Comparison of ENCODE assay signal across 23 mouse cellular contexts in the genomic region with DNA sequence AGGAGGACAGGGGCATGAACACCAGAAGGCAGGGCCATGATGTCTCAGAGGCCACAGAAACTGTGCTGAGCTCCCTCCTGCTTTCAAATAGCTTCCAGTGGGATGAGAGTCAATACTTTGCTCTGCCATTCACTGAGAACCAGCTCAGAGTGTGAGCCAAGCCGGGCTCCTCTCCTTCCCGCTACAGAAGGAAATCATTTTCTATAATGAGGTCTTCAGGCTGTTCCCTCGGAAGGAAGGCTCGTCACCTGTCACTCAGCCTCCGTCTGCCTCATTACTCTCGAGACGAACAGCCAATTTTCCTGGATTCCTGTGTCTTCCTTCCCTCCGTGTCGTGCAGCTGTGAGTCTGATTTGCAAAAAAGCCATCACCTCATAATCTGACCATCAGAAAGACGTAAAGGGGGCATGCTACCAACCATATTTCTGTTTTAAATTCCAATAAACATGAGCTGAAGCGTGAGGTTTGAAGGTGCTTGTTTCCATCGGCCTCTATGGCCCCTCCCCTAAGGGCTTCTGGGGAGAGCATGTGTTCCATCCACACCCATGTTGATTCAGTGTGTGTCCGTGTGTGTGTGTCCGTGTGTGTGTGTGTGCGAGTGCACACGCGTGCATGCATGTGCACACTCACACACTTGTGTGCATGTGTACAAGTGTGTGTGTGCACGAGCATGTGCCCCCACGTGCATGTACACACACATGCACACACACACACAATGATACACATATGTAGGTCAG. TPM values are rescaled to one million over a fixed set of nuclear protein-coding genes. Genes with fewer than 3 reads are reported as not detected.
DNase-seq lines count a peak whose midpoint lies in the region; ATAC-seq lines count a peak whose summit lies in the region.
"Had no signal": no experiment of that assay in that cellular context is flagged by ENCODE, and none has a peak within 500 bp of the region (broad histone marks: within the 10 kb centered on the region; RNA-seq: fewer than 3 reads in every experiment).

No protein-coding gene starts in this region.

- no peak overlapping the region for H3K27ac ChIP-seq in embryonic facial prominence, embryonic 11.5 days (replicated peaks; ENCODE audit: low read depth, low read length)
- H3K27ac ChIP-seq in embryonic facial prominence, embryonic 10.5 days (replicated peaks) = no peak overlapping the region
- H3K27ac ChIP-seq in midbrain, embryonic 12.5 days (replicated peaks) = peak overlapping the region; percentile 64
- no peak overlapping the region for H3K27ac ChIP-seq in midbrain, embryonic 10.5 days (replicated peaks)
- H3K27ac ChIP-seq in hindbrain, embryonic 14.5 days = peak overlapping the region; percentile 11; the same call in 1 of the 2 replicates
- peak overlapping the region; percentile 75 for H3K27ac ChIP-seq in midbrain, embryonic 16.5 days (ENCODE audit: low read length)
- H3K27ac ChIP-seq: embryonic facial prominence, embryonic 12.5 days; heart, embryonic 10.5 days; intestine, embryonic 15.5 days; layer of hippocampus, adult 2 months; macrophage; neural tube, embryonic 12.5 days had no signal

- no peaks in the 10 kb centered on the region for H3K9me3 ChIP-seq in embryonic facial prominence, embryonic 11.5 days (replicated peaks; ENCODE audit: control insufficient read depth, low read length)
- no peaks in the 10 kb centered on the region for H3K9me3 ChIP-seq in embryonic facial prominence, embryonic 10.5 days
- H3K9me3 ChIP-seq in midbrain, embryonic 12.5 days = no peaks in the 10 kb centered on the region
- no peaks in the 10 kb centered on the region for H3K9me3 ChIP-seq in midbrain, embryonic 10.5 days (replicated peaks)
- H3K9me3 ChIP-seq in hindbrain, embryonic 14.5 days (ENCODE audit: control insufficient read depth, low read length) = no peaks in the 10 kb centered on the region
- H3K9me3 ChIP-seq in midbrain, embryonic 16.5 days (replicated peaks; ENCODE audit: control insufficient read depth, low read length, poor library complexity, severe bottlenecking) = no peaks in the 10 kb centered on the region
- H3K9me3 ChIP-seq: embryonic facial prominence, embryonic 12.5 days; intestine, embryonic 15.5 days; neural tube, embryonic 12.5 days had no signal

- no peak overlapping the region for H3K4me3 ChIP-seq in embryonic facial prominence, embryonic 11.5 days (ENCODE audit: low read depth, low read length)
- H3K4me3 ChIP-seq in embryonic facial prominence, embryonic 10.5 days = no peak overlapping the region
- H3K4me3 ChIP-seq in midbrain, embryonic 12.5 days = no peak overlapping the region
- no peak overlapping the region for H3K4me3 ChIP-seq in midbrain, embryonic 10.5 days
- no peak overlapping the region for H3K4me3 ChIP-seq in hindbrain, embryonic 14.5 days (replicated peaks; ENCODE audit: low read length)
- no peak overlapping the region for H3K4me3 ChIP-seq in midbrain, embryonic 16.5 days (ENCODE audit: low read depth, low read length)
- H3K4me3 ChIP-seq: embryonic facial prominence, embryonic 12.5 days; heart, embryonic 10.5 days; intestine, embryonic 15.5 days; layer of hippocampus, adult 2 months; neural tube, embryonic 12.5 days had no signal

- H3K36me3 ChIP-seq in embryonic facial prominence, embryonic 11.5 days (replicated peaks; ENCODE audit: control insufficient read depth, insufficient read depth, low read depth, low read length) = no peaks in the 10 kb centered on the region
- H3K36me3 ChIP-seq in embryonic facial prominence, embryonic 10.5 days (replicated peaks) = no peaks in the 10 kb centered on the region
- H3K36me3 ChIP-seq in midbrain, embryonic 12.5 days = no peaks in the 10 kb centered on the region
- H3K36me3 ChIP-seq in midbrain, embryonic 10.5 days = no peaks in the 10 kb centered on the region
- no peaks in the 10 kb centered on the region for H3K36me3 ChIP-seq in hindbrain, embryonic 14.5 days (replicated peaks; ENCODE audit: control insufficient read depth, insufficient read depth)
- H3K36me3 ChIP-seq in midbrain, embryonic 16.5 days (ENCODE audit: control insufficient read depth, insufficient read depth, low read length) = no peaks in the 10 kb centered on the region
- H3K36me3 ChIP-seq: embryonic facial prominence, embryonic 12.5 days; heart, embryonic 10.5 days; intestine, embryonic 15.5 days; neural tube, embryonic 12.5 days had no signal

- no peak for ATAC-seq in embryonic facial prominence, embryonic 11.5 days (replicated peaks; ENCODE audit: insufficient number of reproducible peaks, low FRiP score, low TSS enrichment, low read depth)
- ATAC-seq in midbrain, embryonic 12.5 days (ENCODE audit: low FRiP score, low read depth) = no peak
- ATAC-seq in hindbrain, embryonic 14.5 days (ENCODE audit: low FRiP score) = no peak
- ATAC-seq in midbrain, embryonic 16.5 days = peak; percentile 68
- ATAC-seq: activated CD4-positive, CD25-positive, alpha-beta regulatory T cell, adult 4 months; intestine, embryonic 15.5 days; lung, postnatal 0 days had no signal

- H3K27me3 ChIP-seq in embryonic facial prominence, embryonic 11.5 days (ENCODE audit: control insufficient read depth, insufficient read depth, low read length) = no peaks in the 10 kb centered on the region
- no peaks in the 10 kb centered on the region for H3K27me3 ChIP-seq in embryonic facial prominence, embryonic 10.5 days (replicated peaks; ENCODE audit: low read depth, poor library complexity, severe bottlenecking)
- no peaks in the 10 kb centered on the region for H3K27me3 ChIP-seq in midbrain, embryonic 12.5 days
- H3K27me3 ChIP-seq in midbrain, embryonic 10.5 days (ENCODE audit: low read depth, poor library complexity, severe bottlenecking) = no peaks in the 10 kb centered on the region
- H3K27me3 ChIP-seq in hindbrain, embryonic 14.5 days (ENCODE audit: control insufficient read depth, insufficient read depth, low read length) = no peaks in the 10 kb centered on the region
- no peaks in the 10 kb centered on the region for H3K27me3 ChIP-seq in midbrain, embryonic 16.5 days (ENCODE audit: control insufficient read depth, insufficient read depth, low read depth, low read length)
- H3K27me3 ChIP-seq: intestine, embryonic 15.5 days; neural tube, embryonic 12.5 days had no signal

- H3K9ac ChIP-seq in embryonic facial prominence, embryonic 11.5 days (replicated peaks; ENCODE audit: low read length) = no peak overlapping the region
- no peak overlapping the region for H3K9ac ChIP-seq in midbrain, embryonic 12.5 days (replicated peaks)
- H3K9ac ChIP-seq in hindbrain, embryonic 14.5 days = peak overlapping the region; percentile 41; the same call in 1 of the 2 replicates
- H3K9ac ChIP-seq in midbrain, embryonic 16.5 days (ENCODE audit: low read depth, low read length) = 0 out of 2 replicates have a peak overlapping the region, but pooled peaks have one; percentile 11
- H3K9ac ChIP-seq: embryonic facial prominence, embryonic 12.5 days; intestine, embryonic 15.5 days; neural tube, embryonic 12.5 days had no signal

- no peak overlapping the region for H3K4me2 ChIP-seq in embryonic facial prominence, embryonic 11.5 days (ENCODE audit: low read depth, low read length)
- H3K4me2 ChIP-seq in midbrain, embryonic 12.5 days (replicated peaks) = no peak overlapping the region
- no peak overlapping the region; the same call in 1 of the 2 replicates for H3K4me2 ChIP-seq in hindbrain, embryonic 14.5 days (replicated peaks)
- H3K4me2 ChIP-seq in midbrain, embryonic 16.5 days (ENCODE audit: low read length) = no peak overlapping the region
- H3K4me2 ChIP-seq: embryonic facial prominence, embryonic 12.5 days; intestine, embryonic 15.5 days; neural tube, embryonic 12.5 days had no signal

- DNase-seq in embryonic facial prominence, embryonic 11.5 days (ENCODE audit: low spot score) = peak; percentile 30
- no peak for DNase-seq in embryonic facial prominence, embryonic 10.5 days (ENCODE audit: low spot score)
- no peak for DNase-seq in midbrain, embryonic 10.5 days (ENCODE audit: low spot score)
- DNase-seq in hindbrain, embryonic 14.5 days (ENCODE audit: low spot score) = no peak
- no peak for DNase-seq in heart, adult 11 months
- no peak for DNase-seq in natural killer cell, adult 2 months (ENCODE audit: low spot score in 2 of 2)
- DNase-seq: adrenal gland, adult 8-10 months; cerebellum, adult 2 months; heart, postnatal 4 days; kidney, adult 8-10 months; kidney, postnatal 14 days; thymus, postnatal 14 days had no signal

- 61% methylated on average over 19 of the region's 19 CpGs for WGBS in embryonic facial prominence, embryonic 11.5 days
- WGBS in embryonic facial prominence, embryonic 10.5 days = 67% methylated on average over 19 of the region's 19 CpGs
- 78% methylated on average over 19 of the region's 19 CpGs for WGBS in midbrain, embryonic 12.5 days
- WGBS in midbrain, embryonic 10.5 days = 87% methylated on average over 19 of the region's 19 CpGs
- WGBS in hindbrain, embryonic 14.5 days = 59% methylated on average over 19 of the region's 19 CpGs
- 64% methylated on average over 19 of the region's 19 CpGs for WGBS in midbrain, embryonic 16.5 days

- H3K4me1 ChIP-seq in embryonic facial prominence, embryonic 11.5 days (ENCODE audit: control insufficient read depth, insufficient read depth, low read length) = no peaks in the 10 kb centered on the region; the same call in 1 of the 2 replicates
- peaks cover 17% of the 10 kb centered on the region for H3K4me1 ChIP-seq in embryonic facial prominence, embryonic 10.5 days
- H3K4me1 ChIP-seq in midbrain, embryonic 12.5 days = peaks cover 12% of the 10 kb centered on the region
- H3K4me1 ChIP-seq in midbrain, embryonic 10.5 days = peaks cover 9% of the 10 kb centered on the region
- H3K4me1 ChIP-seq in hindbrain, embryonic 14.5 days (replicated peaks; ENCODE audit: control insufficient read depth, insufficient read depth, low read length) = no peaks in the 10 kb centered on the region; the same call in 1 of the 2 replicates
- peaks cover 2% of the 10 kb centered on the region; the same call in 1 of the 2 replicates for H3K4me1 ChIP-seq in midbrain, embryonic 16.5 days (ENCODE audit: control insufficient read depth, insufficient read depth, low read length)
- H3K4me1 ChIP-seq: embryonic facial prominence, embryonic 12.5 days; heart, embryonic 10.5 days; intestine, embryonic 15.5 days had no signal

RNA-seq across cellular contexts. Expression of gene Fam210b, which starts 7.0 kb away (rescaled TPM):
- polyA plus RNA-seq in embryonic facial prominence, embryonic 11.5 days (2014; fragmentation: Nextera tagmentation; extraction: Ambion mirVana) = 24.2 and 25.0 TPM in 2 replicates
- 25.8 and 27.8 TPM in 2 replicates for polyA plus RNA-seq in embryonic facial prominence, embryonic 10.5 days (2016; fragmentation: Nextera tagmentation; extraction: Ambion mirVana)
- 25.8 and 32.6 TPM in 2 replicates for polyA plus RNA-seq in midbrain, embryonic 12.5 days (2016; fragmentation: Nextera tagmentation; extraction: Ambion mirVana)
- 24.3 and 33.1 TPM in 2 replicates for polyA plus RNA-seq in midbrain, embryonic 10.5 days (2016; fragmentation: Nextera tagmentation; extraction: Ambion mirVana)
- polyA plus RNA-seq in hindbrain, embryonic 14.5 days (2014; fragmentation: Nextera tagmentation; extraction: Ambion mirVana) = 17.9 and 18.5 TPM in 2 replicates
- 21.2 and 24.0 TPM in 2 replicates for polyA plus RNA-seq in midbrain, embryonic 16.5 days (2015; fragmentation: Nextera tagmentation; extraction: Ambion mirVana)

RNA-seq across cellular contexts. Expression of gene Aurka, which starts 32.0 kb away (rescaled TPM):
- 204 and 209 TPM in 2 replicates for polyA plus RNA-seq in embryonic facial prominence, embryonic 11.5 days (2014; fragmentation: Nextera tagmentation; extraction: Ambion mirVana)
- polyA plus RNA-seq in embryonic facial prominence, embryonic 10.5 days (2016; fragmentation: Nextera tagmentation; extraction: Ambion mirVana) = 220 and 229 TPM in 2 replicates
- polyA plus RNA-seq in midbrain, embryonic 12.5 days (2016; fragmentation: Nextera tagmentation; extraction: Ambion mirVana) = 101 and 111 TPM in 2 replicates
- 196 and 221 TPM in 2 replicates for polyA plus RNA-seq in midbrain, embryonic 10.5 days (2016; fragmentation: Nextera tagmentation; extraction: Ambion mirVana)
- polyA plus RNA-seq in hindbrain, embryonic 14.5 days (2014; fragmentation: Nextera tagmentation; extraction: Ambion mirVana) = 18.8 and 19.9 TPM in 2 replicates
- 10.4 and 12.5 TPM in 2 replicates for polyA plus RNA-seq in midbrain, embryonic 16.5 days (2015; fragmentation: Nextera tagmentation; extraction: Ambion mirVana)

RNA-seq across cellular contexts. Expression of gene Cstf1, which starts 32.1 kb away (rescaled TPM):
- 49.6 and 51.6 TPM in 2 replicates for polyA plus RNA-seq in embryonic facial prominence, embryonic 11.5 days (2014; fragmentation: Nextera tagmentation; extraction: Ambion mirVana)
- 57.9 and 59.1 TPM in 2 replicates for polyA plus RNA-seq in embryonic facial prominence, embryonic 10.5 days (2016; fragmentation: Nextera tagmentation; extraction: Ambion mirVana)
- 38.8 and 45.0 TPM in 2 replicates for polyA plus RNA-seq in midbrain, embryonic 12.5 days (2016; fragmentation: Nextera tagmentation; extraction: Ambion mirVana)
- polyA plus RNA-seq in midbrain, embryonic 10.5 days (2016; fragmentation: Nextera tagmentation; extraction: Ambion mirVana) = 51.0 and 58.0 TPM in 2 replicates
- polyA plus RNA-seq in hindbrain, embryonic 14.5 days (2014; fragmentation: Nextera tagmentation; extraction: Ambion mirVana) = 26.6 and 29.8 TPM in 2 replicates
- polyA plus RNA-seq in midbrain, embryonic 16.5 days (2015; fragmentation: Nextera tagmentation; extraction: Ambion mirVana) = 23.4 and 25.2 TPM in 2 replicates

RNA-seq across cellular contexts. Expression of gene Cass4, which starts 55.2 kb away (rescaled TPM):
- polyA plus RNA-seq in embryonic facial prominence, embryonic 11.5 days (2014; fragmentation: Nextera tagmentation; extraction: Ambion mirVana) = 0.17 and 0.34 TPM in 2 replicates
- polyA plus RNA-seq in embryonic facial prominence, embryonic 10.5 days (2016; fragmentation: Nextera tagmentation; extraction: Ambion mirVana) = 0.14 and 0.21 TPM in 2 replicates
- 0.30 and 0.31 TPM in 2 replicates for polyA plus RNA-seq in midbrain, embryonic 12.5 days (2016; fragmentation: Nextera tagmentation; extraction: Ambion mirVana)
- 0.21 and 0.25 TPM in 2 replicates for polyA plus RNA-seq in midbrain, embryonic 10.5 days (2016; fragmentation: Nextera tagmentation; extraction: Ambion mirVana)
- 0.05 and 0.27 TPM in 2 replicates for polyA plus RNA-seq in hindbrain, embryonic 14.5 days (2014; fragmentation: Nextera tagmentation; extraction: Ambion mirVana)
- polyA plus RNA-seq in midbrain, embryonic 16.5 days (2015; fragmentation: Nextera tagmentation; extraction: Ambion mirVana) = 0.11 and 0.16 TPM in 2 replicates
- polyA plus RNA-seq: liver, adult 2 months had no signal

Comparison
In these comparisons a context has a peak if more than half of its experiments do, and no peak if none do; other contexts are left out.
1. H3K27ac ChIP-seq: peak in midbrain, embryonic 12.5 days (single experiment), hindbrain, embryonic 14.5 days (single experiment) and midbrain, embryonic 16.5 days (single experiment); none in embryonic facial prominence, embryonic 11.5 days (single experiment), embryonic facial prominence, embryonic 10.5 days (single experiment) and midbrain, embryonic 10.5 days (single experiment).
2. H3K9ac ChIP-seq: peak in hindbrain, embryonic 14.5 days (single experiment) and midbrain, embryonic 16.5 days (single experiment); none in embryonic facial prominence, embryonic 11.5 days (single experiment) and midbrain, embryonic 12.5 days (single experiment).